Mouse (Mus musculus) spleen, postnatal 36 days (tissue): ENCODE results near the gene Fgfr2.

Experiments
- DNase-seq, 2 experiments: peaks; one replicate each; pipeline ENCODE4 v3.0.0; 2022; ENCODE audit warnings: low spot score in 2 of 2, mixed read lengths in 1 of 2

Fgfr2 gene

GRCm38 (mm10) chr7:132106891-132107290 is 1016.3 kb downstream of the Fgfr2 start:
- DNase-seq = no peak

GRCm38 (mm10) chr7:132105326-132105725 is 1017.8 kb downstream of the Fgfr2 start:
- no peak for DNase-seq

- DNase-seq = no peak
These were observed 1024.7 kb downstream of the Fgfr2 start for GRCm38 (mm10) chr7:132098441-132098840.

- DNase-seq = no peak
These were observed 1028.5 kb downstream of the Fgfr2 start for GRCm38 (mm10) chr7:132094666-132095065.

- DNase-seq = no peak
These were observed 1031.6 kb downstream of the Fgfr2 start for GRCm38 (mm10) chr7:132091551-132091950.

- DNase-seq = no peak
These were observed 1034.5 kb downstream of the Fgfr2 start for GRCm38 (mm10) chr7:132088606-132089005.

GRCm38 (mm10) chr7:132088181-132088580 is 1035.0 kb downstream of the Fgfr2 start:
- no peak for DNase-seq

GRCm38 (mm10) chr7:132075825-132076224 is 1047.3 kb downstream of the Fgfr2 start:
- DNase-seq = no peak

GRCm38 (mm10) chr7:132074503-132074902 is 1048.6 kb downstream of the Fgfr2 start:
- no peak for DNase-seq

GRCm38 (mm10) chr7:132070877-132071625 is 1052.1 kb downstream of the Fgfr2 start:
- DNase-seq = no peak

- no peak for DNase-seq
These were observed 1055.2 kb downstream of the Fgfr2 start for GRCm38 (mm10) chr7:132067951-132068350.

GRCm38 (mm10) chr7:132067511-132067910 is 1055.6 kb downstream of the Fgfr2 start:
- DNase-seq = no peak

GRCm38 (mm10) chr7:132060116-132060515 is 1063.0 kb downstream of the Fgfr2 start:
- DNase-seq = no peak

GRCm38 (mm10) chr7:132056565-132056964 is 1066.6 kb downstream of the Fgfr2 start:
- no peak for DNase-seq

- no peak for DNase-seq
These were observed 1076.5 kb downstream of the Fgfr2 start for GRCm38 (mm10) chr7:132046662-132047061.

GRCm38 (mm10) chr7:132031940-132032531 is 1091.1 kb downstream of the Fgfr2 start:
- DNase-seq = no peak

- no peak for DNase-seq
These were observed 1096.5 kb downstream of the Fgfr2 start for GRCm38 (mm10) chr7:132026671-132027070.

GRCm38 (mm10) chr7:132025591-132025990 is 1097.6 kb downstream of the Fgfr2 start:
- DNase-seq = no peak

GRCm38 (mm10) chr7:132015933-132016332 is 1107.2 kb downstream of the Fgfr2 start:
- DNase-seq = no peak

- DNase-seq = no peak
These were observed 1108.0 kb downstream of the Fgfr2 start for GRCm38 (mm10) chr7:132015193-132015592.

GRCm38 (mm10) chr7:132013970-132014369 is 1109.2 kb downstream of the Fgfr2 start:
- DNase-seq = no peak

- no peak for DNase-seq
These were observed 1110.0 kb downstream of the Fgfr2 start for GRCm38 (mm10) chr7:132012969-132013679.

GRCm38 (mm10) chr7:132009002-132009401 is 1114.1 kb downstream of the Fgfr2 start:
- DNase-seq = no peak
